Mouse (Mus musculus) mesoderm, embryonic 11.5 days (tissue): ENCODE results near the gene Gpr68.

Experiments used
- DNase-seq: peaks from one replicate; pipeline ENCODE4 v3.0.0-alpha.2; 2012; ENCODE audit warnings: low read depth, low spot score

The Gpr68 gene

DNA sequence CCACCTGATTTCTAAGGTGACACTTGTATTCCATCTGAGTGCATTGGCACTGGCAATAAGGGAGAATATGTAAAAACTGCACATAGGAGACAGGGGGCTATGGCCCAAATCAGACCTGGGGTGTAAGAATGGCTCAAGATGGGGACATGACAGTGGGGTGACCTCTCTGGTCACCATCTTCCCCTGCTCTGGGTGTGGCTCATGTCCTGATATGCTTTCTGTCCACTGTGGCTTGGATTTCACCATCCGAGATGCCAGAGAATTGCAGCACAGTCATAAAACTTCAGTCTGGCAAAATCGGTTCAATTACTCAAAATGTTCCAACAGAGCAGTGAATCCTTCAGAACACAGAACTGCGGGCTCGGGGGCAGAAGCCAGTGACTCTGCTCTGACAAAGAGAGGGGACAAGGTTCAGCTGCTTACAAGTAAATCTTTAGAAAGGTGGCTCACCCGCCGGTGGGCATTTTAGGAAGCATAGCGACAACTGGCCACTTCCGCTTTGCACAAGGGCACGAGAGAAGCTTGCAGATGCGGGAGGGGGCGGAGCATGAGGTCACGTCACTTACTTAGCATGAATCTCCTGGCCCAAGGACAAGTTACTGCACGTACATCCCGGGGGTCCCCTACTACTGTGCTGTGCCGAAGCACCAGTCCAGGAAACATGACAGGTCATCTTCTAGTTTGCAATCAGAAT lies 16.8 kb upstream of the Gpr68 start:
- DNase-seq, result no peak

DNA sequence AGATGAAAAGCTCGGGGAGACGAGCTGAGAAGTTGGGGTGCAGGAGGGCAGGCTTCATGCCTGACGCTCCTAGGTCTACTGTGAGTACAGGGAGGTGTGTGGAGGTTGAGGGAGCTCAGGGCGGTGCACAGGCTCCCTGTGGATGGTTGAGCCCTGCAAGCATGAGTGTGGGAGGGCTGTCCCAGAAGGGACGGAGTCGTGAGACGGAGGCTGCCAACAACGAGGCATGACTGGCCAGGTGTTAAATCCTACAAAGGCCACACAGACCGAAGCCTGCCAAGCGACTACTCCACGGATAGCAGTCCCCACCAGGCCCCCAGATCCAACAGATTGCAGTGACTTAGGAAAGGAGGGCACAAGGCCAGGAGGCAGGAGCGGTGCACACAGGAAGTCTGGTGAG lies 2.7 kb upstream of the Gpr68 start:
- no peak for DNase-seq

DNA sequence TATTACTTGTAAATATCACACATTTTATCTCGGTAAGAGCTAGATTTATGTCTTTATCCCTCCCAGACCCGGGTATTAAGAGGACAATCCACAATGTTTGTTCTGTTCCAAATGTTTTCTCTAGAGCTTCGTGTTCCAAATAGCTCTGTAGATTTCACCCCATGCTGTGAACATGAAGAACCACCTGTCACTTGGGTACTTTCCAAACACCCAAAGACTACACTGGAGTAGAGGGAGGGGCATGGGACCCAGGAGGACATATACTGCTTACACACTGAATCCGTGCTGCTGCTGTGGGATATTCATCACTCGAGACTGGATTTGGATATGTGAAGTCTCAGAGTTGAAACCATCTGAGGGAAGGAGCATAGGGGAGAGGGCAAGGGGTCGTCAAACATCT lies 1.8 kb upstream of the Gpr68 start:
- DNase-seq, result no peak

GRCm38 (mm10) chr12:100908298-100909034 lies 468 bp upstream of the Gpr68 start:
- DNase-seq, result no peak

DNA sequence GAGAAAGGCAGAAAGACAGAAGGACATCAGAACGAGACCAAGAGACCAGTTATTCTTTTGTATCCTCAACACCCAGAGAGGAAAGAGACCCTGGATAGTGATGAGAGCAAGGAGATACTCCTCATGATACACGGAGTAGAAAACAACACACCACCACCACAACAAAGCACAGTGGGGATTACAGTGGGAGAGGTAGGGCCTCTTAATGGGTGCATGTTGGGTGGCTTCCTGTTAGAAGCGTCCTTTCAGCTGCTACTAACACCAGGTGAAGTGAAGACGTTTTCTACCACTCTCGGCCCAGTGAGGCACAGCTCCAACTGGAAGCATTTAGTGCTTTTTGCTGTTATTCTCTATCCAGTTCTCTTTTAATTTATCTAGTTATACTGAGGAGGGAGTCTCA lies 1.1 kb downstream of the Gpr68 start:
- no peak for DNase-seq

DNA sequence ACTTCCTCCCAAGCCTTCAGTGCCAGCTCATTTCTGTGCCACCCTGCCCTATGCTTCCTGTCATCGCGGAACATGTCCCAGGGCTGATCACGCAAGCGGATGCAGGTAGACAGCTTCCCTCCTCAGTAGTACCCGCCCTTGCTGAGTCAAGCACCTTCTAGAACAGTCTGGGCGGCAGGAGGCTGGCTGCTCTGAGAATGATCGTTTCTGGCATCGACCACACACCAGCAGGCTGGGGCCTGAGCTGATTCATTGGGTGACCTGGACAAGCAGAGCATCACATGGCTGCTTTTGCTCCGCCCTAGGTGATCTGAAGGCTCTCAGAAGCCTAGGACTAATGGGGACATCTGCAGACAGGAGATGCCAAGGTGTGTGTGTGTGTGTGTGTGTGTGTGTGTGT lies 4.2 kb downstream of the Gpr68 start:
- DNase-seq, result no peak

DNA sequence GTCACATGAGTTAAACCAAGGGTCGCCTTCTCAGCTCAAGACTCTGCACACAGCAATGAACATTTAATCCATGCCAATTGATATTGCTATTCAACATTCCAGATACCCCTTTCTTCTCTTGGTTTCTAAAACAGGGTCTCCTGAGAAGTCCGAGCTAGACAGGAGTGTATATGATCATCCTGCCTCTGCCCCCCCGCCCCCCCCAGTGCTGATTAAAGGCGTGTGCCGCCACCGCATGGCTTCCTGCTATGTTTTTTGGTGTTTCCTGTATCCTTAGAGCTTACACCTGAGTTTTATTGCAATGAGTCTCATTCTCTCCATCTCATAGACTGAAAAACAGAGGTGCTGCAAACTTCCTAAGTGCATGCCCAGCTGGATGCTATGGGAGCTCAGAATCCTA lies 6.6 kb downstream of the Gpr68 start:
- no peak for DNase-seq

DNA sequence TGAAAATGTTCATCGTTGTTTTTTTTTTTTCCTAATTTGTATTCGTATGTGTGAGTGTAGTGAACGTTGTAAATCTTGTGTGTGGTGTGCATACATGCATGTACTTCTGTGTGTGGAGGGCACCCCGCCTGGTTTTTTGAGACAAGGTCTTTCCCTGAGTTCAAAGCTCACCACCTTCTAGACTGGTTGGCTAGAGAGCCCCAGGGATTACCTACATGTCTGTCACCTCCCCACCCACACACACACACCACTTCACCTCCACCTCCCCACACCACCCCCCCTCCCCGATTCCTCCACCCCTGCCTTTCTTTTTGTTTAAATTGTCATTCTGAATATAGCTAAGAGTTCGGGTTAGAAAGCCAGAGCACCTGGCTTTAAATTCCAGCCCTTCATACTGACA lies 7.1 kb downstream of the Gpr68 start:
- DNase-seq, result no peak

DNA sequence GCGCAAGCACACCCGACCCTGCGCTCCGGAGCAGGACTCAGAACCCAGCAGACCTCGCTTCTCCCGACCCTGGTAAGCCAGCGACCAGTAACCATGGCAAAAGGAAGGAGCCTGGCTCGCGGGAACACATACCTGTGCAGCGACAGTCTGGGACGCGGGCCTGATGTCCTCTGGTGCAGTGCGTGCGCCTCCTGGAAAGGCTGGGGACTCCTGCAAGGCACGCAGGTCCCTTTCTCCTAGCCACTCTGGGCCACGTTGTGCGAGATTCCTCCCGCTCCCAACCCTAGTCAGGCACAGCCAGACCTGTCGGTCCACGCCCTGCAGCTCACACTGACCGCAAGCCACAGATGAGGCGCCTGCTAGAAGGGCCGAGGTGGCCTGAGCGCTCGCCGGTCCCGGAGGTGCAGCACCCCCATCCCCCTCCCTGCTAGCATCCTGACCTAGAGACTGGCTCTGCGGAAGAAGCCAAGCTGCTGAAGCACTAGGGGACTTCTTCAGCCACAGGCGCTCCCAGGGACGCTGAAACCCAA lies 8.8 kb downstream of the Gpr68 start:
- peak; percentile 16 for DNase-seq

DNA sequence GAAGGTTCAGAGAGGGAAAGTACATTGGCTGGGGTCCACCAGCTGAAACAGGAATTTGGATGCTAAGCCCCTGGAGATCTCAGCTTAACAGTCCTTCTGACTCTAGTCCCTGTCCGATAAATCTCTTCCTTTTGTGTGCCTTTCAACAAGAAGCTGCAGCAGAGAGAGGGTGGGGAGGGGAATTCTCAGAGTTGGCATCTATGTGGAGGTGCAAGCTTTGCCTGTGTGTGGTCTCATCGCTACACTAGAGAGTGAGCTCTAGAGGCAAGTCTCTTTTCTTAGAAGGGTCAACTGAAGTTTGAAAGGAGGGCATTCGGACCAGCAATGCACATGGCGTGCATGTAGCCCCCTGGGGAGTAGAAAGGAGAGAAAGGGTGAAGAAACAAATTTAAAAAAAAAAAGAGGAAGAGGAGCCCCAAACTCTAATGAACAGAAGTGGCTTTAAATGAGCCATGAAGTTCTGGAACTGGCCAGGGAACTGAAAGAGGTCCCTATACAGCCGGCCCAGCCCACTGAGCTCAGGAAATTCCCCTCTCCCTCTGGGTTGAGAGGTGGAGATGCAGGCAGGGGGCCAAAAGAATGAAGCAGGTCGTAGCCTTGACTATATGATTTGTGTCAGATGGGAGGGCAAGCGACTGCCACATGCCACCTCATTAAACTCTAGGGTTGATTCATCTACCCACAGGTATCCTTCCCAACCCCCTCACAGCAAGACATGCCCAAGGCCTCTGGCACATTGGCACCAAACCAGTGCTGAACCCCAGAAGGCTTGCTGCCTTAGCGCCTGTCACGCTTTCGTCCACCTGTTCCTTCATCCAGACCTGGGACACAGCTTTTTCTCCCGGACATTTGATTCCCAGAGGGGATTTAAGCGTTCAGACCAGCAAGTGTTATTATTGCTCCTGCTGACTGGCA lies 10.0 kb downstream of the Gpr68 start:
- DNase-seq, result peak; percentile 26

DNA sequence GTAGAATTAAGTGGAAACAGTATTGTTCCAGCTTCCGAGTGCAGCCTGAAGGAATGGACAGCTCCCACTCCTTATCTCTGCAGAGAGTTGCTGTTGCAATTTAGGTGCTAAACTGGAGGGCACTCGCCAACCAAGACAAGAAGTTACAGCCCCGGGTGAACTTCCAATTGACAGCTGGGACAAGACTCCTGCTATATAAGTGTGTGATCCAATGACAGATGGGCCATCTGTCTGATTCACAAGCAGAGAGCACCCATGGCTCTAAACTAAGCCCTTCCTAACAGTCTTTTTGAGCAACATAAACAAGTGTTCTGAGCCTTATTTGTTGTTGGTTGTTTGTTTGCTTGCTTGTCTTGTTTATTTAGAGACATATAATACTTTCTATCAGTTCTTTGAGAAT lies 11.3 kb downstream of the Gpr68 start:
- no peak for DNase-seq

DNA sequence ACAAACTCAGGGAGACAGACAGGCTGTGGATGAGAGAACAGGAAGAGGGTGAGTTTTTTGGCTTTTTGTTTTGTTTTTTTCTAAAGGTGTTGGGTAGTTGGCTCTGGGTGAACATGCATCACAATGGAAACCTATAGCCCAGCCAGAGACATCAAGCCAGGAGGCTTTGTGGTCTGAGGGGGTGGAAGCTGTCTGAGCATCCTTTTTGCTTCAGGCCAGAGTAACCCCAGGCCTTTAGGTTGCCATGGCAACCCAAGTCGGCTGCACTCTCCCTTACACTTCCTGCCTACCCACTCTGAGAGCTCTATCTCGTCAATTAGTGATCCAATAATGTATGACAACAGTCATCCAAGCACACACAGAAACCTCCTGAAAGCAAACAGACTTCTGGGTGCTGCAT lies 12.5 kb downstream of the Gpr68 start:
- DNase-seq, result no peak

- DNase-seq, result no peak
Observed at GRCm38 (mm10) chr12:100890548-100890947, 17.4 kb downstream of the Gpr68 start.

DNA sequence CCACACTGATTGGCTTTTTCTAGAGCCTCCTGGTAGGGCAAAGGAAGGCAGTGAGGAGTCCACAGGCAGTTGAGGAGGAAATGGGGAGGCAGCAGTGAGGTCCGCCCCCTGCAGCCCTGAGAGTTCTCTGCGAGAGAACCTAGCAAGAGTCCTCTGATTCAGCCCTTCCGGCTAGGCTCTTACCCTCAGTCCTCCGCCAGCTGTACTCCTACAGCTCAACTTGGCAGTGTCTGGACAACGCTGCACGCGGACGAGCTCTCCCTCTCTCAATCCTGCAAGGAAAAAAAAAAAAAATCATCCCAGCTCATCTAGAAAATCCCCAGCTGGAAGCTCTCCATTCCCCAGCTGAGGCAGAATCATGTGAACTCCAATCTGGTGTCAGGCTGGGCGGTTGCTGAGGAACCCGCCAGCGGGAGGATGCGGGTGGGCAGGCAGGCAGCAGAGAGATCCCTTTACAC lies 20.2 kb downstream of the Gpr68 start:
- no peak for DNase-seq

GRCm38 (mm10) chr12:100886877-100887276 lies 21.1 kb downstream of the Gpr68 start:
- DNase-seq, result no peak

DNA sequence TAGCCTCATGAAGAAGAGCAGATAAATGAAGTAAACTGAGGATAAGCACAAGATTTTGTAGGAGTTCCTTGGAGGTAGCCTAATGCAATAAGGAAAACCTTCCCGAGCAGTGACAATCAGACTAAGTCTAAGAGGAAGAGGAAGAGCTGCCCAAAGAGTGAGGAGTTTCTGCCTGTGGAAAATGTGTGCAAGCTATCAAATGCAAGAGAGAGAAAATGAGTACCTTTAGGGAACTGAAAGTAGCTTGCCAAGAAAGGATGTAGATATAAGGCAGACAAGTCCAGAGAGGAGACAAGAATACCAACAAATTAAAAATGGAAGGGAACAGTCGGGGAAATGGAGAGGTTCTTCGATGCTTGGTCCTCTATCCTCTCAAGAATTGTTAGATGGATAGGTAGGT lies 22.4 kb downstream of the Gpr68 start:
- no peak for DNase-seq

DNA sequence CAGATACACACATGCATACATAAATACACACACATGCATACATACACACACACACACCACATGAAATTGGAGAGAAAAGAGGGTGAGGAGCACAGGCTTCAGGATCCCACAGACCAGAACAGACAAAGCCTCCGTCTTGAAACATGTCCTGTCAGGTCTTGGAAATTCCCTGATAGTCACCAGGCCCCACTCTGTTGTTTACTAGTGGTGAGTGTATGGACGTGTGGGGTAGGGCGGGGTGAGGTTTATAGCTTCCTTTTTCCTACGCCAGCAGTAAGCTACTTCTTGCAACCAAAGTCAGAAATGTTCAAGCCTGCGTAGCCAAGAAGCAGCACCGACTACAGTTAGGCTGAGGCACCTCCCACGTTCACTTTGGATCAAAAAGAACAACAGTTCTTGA lies 24.8 kb downstream of the Gpr68 start:
- DNase-seq, result no peak

- DNase-seq, result no peak
Observed at GRCm38 (mm10) chr12:100878556-100878955, 29.4 kb downstream of the Gpr68 start.

GRCm38 (mm10) chr12:100877936-100878335 lies 30.1 kb downstream of the Gpr68 start:
- no peak for DNase-seq

- DNase-seq, result no peak
Observed at GRCm38 (mm10) chr12:100875960-100876359, 32.0 kb downstream of the Gpr68 start.

GRCm38 (mm10) chr12:100875553-100875952 lies 32.4 kb downstream of the Gpr68 start:
- no peak for DNase-seq

DNA sequence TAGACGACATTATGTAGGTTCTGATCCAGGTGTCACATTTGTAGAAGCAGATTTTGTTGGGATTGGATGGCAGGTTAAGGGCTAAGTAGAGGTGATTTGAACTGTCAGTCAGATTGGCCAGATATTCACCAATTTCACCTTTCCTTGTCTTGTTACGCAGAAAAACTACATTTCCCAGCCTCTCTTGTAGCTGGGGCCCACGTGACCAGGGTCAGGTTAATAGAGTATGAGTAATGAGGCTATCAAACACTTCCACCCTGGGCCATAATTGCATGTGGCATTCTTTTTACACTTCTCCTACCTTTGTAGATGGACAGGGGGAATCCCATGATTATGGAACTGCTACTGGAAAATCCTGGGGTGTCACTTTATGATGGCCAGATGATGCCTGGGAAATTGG lies 34.4 kb downstream of the Gpr68 start:
- no peak for DNase-seq
